Mouse (Mus musculus) urinary bladder, adult 18-20 months (tissue): Measurements from ENCODE around the gene Pfdn4.

Experiments used
- DNase-seq, 2 experiments: peaks; one replicate each; pipeline ENCODE4 v3.0.0; 2022; ENCODE audit warnings: low spot score in 2 of 2, mixed read lengths in 2 of 2

Gene Pfdn4

GRCm38 (mm10) chr2:170549146-170549545 is 52.9 kb downstream of the Pfdn4 start:
- no peak for DNase-seq

- no peak for DNase-seq
Observed at GRCm38 (mm10) chr2:170550240-170550639, 54.0 kb downstream of the Pfdn4 start.

GRCm38 (mm10) chr2:170552088-170552487 is 55.9 kb downstream of the Pfdn4 start:
- DNase-seq, result no peak

DNA sequence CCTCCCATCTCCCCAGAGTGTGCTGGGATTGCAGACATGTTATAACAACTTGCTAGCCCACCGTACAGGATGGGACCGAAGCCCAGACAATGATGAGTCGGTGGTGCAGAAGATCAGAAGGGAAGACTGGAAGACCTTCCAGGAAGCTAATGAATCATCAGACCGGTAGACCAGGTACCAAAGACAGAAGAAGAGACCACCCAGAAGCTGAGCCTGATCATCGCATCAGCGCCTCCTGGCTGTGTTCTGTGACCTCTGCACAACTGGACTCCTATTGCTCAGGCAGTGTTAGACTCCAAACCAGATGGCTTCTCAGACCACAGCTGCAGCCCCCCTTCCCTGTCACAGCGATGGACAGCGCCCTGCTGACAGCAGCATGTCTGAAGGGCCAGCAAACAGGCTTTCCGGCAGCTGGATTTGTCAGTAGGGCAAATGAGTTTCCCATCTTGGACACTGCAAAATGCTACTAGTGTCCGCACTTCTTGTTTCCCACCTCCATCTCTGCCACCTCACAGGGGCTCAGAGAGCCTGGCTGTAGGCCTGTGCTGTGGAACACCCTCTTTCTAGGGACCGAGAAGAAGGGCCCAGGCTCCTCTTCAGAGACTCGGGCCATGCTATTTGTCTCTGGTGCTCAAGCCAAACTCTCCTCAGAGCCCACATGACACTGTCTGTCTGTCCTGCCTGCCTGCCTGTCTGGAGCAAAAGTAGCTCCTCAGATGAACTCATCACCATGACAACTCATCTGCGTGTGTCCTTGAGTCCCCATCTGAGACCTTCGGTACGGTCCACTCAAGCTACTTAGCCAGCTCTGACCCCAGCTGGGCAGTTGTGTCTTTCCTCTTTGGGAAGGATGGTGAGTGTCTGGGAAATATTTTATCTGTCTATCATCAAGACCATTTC is 68.0 kb downstream of the Pfdn4 start:
- DNase-seq, result no peak

GRCm38 (mm10) chr2:170564995-170565394 is 68.8 kb downstream of the Pfdn4 start:
- DNase-seq, result no peak
